Mouse (Mus musculus) cerebellum, adult 2 months (tissue): Measurements from ENCODE around the gene Bmper.

Experiments
- CTCF ChIP-seq: fragments of 200-500 bp; IDR thresholded peaks from 2 replicates; pipeline ENCODE4 v1.5.1; 2011; ENCODE audit warnings: low read depth, mild to moderate bottlenecking, control low read depth, low read length, moderate library complexity, borderline replicate concordance; ENCODE audit not compliant: insufficient read depth
- POLR2A ChIP-seq: fragments of 200-500 bp; IDR thresholded peaks from 2 replicates; pipeline ENCODE4 v1.6.1; 2011; ENCODE audit warnings: low read length, control low read depth, borderline replicate concordance; ENCODE audit not compliant: insufficient read depth

GRCm38 (mm10) chr9:23235368-23236002 is 12.6 kb downstream of the Bmper start:
- TF ChIP-seq POLR2A, result no peak
- TF ChIP-seq CTCF, result no peak
